Mouse (Mus musculus) kidney, postnatal 0 days (tissue): ENCODE results near the gene Ptges3. TPM values are rescaled to one million over a fixed set of nuclear protein-coding genes. Genes with fewer than 3 reads are reported as not detected.

Source experiments
- ATAC-seq: fragments of 200-750 bp; cut with Nextera tagmentation; replicated peaks from 2 replicates; pipeline ENCODE4 v1.8.0; 2017; ENCODE audit warnings: low read depth, moderate number of reproducible peaks, moderate TSS enrichment, moderate library complexity; ENCODE audit not compliant: low FRiP score
- DNase-seq: peaks from one replicate; pipeline ENCODE4 v3.0.0-alpha.2; 2016; ENCODE audit warnings: low spot score
- H3K27ac ChIP-seq: fragments of 300-500 bp; sonication (generic); 2 replicates; pipeline ENCODE4 v1.5.1; 2014; ENCODE audit warnings: mild to moderate bottlenecking
- H3K27me3 ChIP-seq: fragments of 300-500 bp; sonication (generic); 2 replicates; pipeline ENCODE4 v1.6.1; 2014; ENCODE audit warnings: low read length, mixed read lengths; ENCODE audit not compliant: insufficient read depth
- H3K36me3 ChIP-seq: fragments of 300-500 bp; sonication (generic); 2 replicates; pipeline ENCODE4 v1.6.1; 2014; ENCODE audit warnings: low read length, mixed read lengths; ENCODE audit not compliant: insufficient read depth
- H3K4me1 ChIP-seq: fragments of 300-500 bp; sonication (generic); replicated peaks from 2 replicates; pipeline ENCODE4 v1.6.1; 2014; ENCODE audit warnings: antibody characterized with exemption, low read length, mixed read lengths; ENCODE audit not compliant: insufficient read depth
- H3K4me2 ChIP-seq: fragments of 300-500 bp; sonication (generic); 2 replicates; pipeline ENCODE4 v1.6.1; 2014; ENCODE audit warnings: mild to moderate bottlenecking, low read length, moderate library complexity, mixed read lengths
- H3K4me3 ChIP-seq: fragments of 300-500 bp; sonication (generic); replicated peaks from 2 replicates; pipeline ENCODE4 v1.5.1; 2014; ENCODE audit warnings: low read depth, low read length
- H3K9ac ChIP-seq: fragments of 300-500 bp; sonication (generic); 2 replicates; pipeline ENCODE4 v1.6.1; 2014; ENCODE audit warnings: low read depth, low read length
- H3K9me3 ChIP-seq: fragments of 300-500 bp; sonication (generic); replicated peaks from 2 replicates; pipeline ENCODE4 v1.6.1; 2016; ENCODE audit warnings: low read length, inconsistent platforms, mixed read lengths
- CTCF ChIP-seq: IDR thresholded peaks from 2 replicates; pipeline ENCODE4 v1.5.1; 2016; ENCODE audit warnings: antibody characterized with exemption, low read depth, mild to moderate bottlenecking, moderate library complexity
- WGBS: fragments of 180-500 bp; shearing (Covaris S2); extraction: QIAGEN DNeasy Blood & Tissue Kit; methylation state at CpG from one replicate; pipeline ENCODE4 v1.1.7; 2014; 5-methylcytosine and 5-hydroxymethylcytosine counted together
- polyA plus RNA-seq: library from polyadenylated mRNA; unstranded; fragments of >200 nt; fragmentation: Nextera tagmentation; extraction: Ambion mirVana; gene quantifications from 2 replicates; pipeline ENCODE4 v1.2.1, GENCODE M21; 2015

Ptges3 gene
- polyA plus RNA-seq, result 467 and 468 TPM in 2 replicates

GRCm38 (mm10) chr10:128058601-128059151, at the start of gene Ptges3:
Gene Ptges3 (plus strand): TSS chr10:128058954.
- H3K36me3 ChIP-seq, result no peaks in the 10 kb centered on the region
- peaks cover 3% of the 10 kb centered on the region; the same call in 1 of the 2 replicates for H3K4me1 ChIP-seq
- ATAC-seq (peak; percentile 95), DNase-seq (peak; percentile 99)
- peak within 1 kb of the TSS; percentile 89 for H3K9ac ChIP-seq
- 0 out of 2 replicates have a peak, but pooled peaks have one; percentile 1 for TF ChIP-seq CTCF
- H3K27me3 ChIP-seq, result no peaks in the 10 kb centered on the region
- peak within 1 kb of the TSS; percentile 79 for H3K4me2 ChIP-seq
- H3K4me3 ChIP-seq, result peak within 1 kb of the TSS; percentile 89
- H3K9me3 ChIP-seq, result no peaks in the 10 kb centered on the region
- peak within 1 kb of the TSS; percentile 98 for H3K27ac ChIP-seq
- WGBS, result under 1% methylated on average over 60 of the region's 72 CpGs

GRCm38 (mm10) chr10:128009735-128010134, 49.0 kb upstream of the Ptges3 start:
- Histone ChIP-seq H3K9ac (no peak overlapping the region), H3K27me3 (no peaks in the 10 kb centered on the region), H3K4me2 (no peak overlapping the region), H3K9me3 (no peaks in the 10 kb centered on the region), H3K4me3 (no peak overlapping the region), H3K27ac (no peak overlapping the region), H3K4me1 (no peaks in the 10 kb centered on the region), H3K36me3 (no peaks in the 10 kb centered on the region)
- ATAC-seq (no peak), DNase-seq (no peak)
- TF ChIP-seq CTCF, result no peak
- 84% methylated on average over 5 of the region's 5 CpGs for WGBS

- TF ChIP-seq CTCF, result no peak
- peak within 1 kb of the TSS; percentile 74 for H3K4me2 ChIP-seq
- DNase-seq, result peak; percentile 87
- no peaks in the 10 kb centered on the region for H3K27me3 ChIP-seq
- H3K9ac ChIP-seq, result peak within 1 kb of the TSS; percentile 64
- H3K36me3 ChIP-seq, result no peaks in the 10 kb centered on the region
- H3K27ac ChIP-seq, result peak within 1 kb of the TSS; percentile 60
- no peaks in the 10 kb centered on the region for H3K9me3 ChIP-seq
- ATAC-seq, result peak; percentile 77
- H3K4me1 ChIP-seq, result no peaks in the 10 kb centered on the region
- peak within 1 kb of the TSS; percentile 67 for H3K4me3 ChIP-seq
- WGBS, result 4% methylated on average over 31 of the region's 31 CpGs
Observed at GRCm38 (mm10) chr10:128015068-128015934, 43.5 kb upstream of the Ptges3 start, which contains the start of gene Prim1. Gene Prim1 (plus strand): TSS chr10:128015168.

- no peak for DNase-seq
- no peak overlapping the region for H3K27ac ChIP-seq
- no peak overlapping the region for H3K4me3 ChIP-seq
- no peak for ATAC-seq
- 95% methylated on average over 5 of the region's 5 CpGs for WGBS
- H3K36me3 ChIP-seq, result peaks cover 25% of the 10 kb centered on the region; the same call in 1 of the 2 replicates
- no peak for TF ChIP-seq CTCF
- H3K27me3 ChIP-seq, result no peaks in the 10 kb centered on the region
- H3K4me1 ChIP-seq, result no peaks in the 10 kb centered on the region
- H3K9ac ChIP-seq, result no peak overlapping the region
- no peak overlapping the region for H3K4me2 ChIP-seq
- H3K9me3 ChIP-seq, result no peaks in the 10 kb centered on the region
Observed at GRCm38 (mm10) chr10:128022196-128022595, 36.6 kb upstream of the Ptges3 start.

GRCm38 (mm10) chr10:128023496-128023895, 35.3 kb upstream of the Ptges3 start:
- no peak for TF ChIP-seq CTCF
- ATAC-seq, result no peak

GRCm38 (mm10) chr10:128029931-128030330, 28.8 kb upstream of the Ptges3 start:
- Histone ChIP-seq H3K4me3 (no peak overlapping the region), H3K27ac (no peak overlapping the region), H3K27me3 (no peaks in the 10 kb centered on the region), H3K4me2 (no peak overlapping the region), H3K36me3 (0 out of 2 replicates have a peak, but pooled peaks cover 12% of the 10 kb centered on the region), H3K9ac (no peak overlapping the region), H3K4me1 (peaks cover 5% of the 10 kb centered on the region; the same call in 1 of the 2 replicates), H3K9me3 (no peaks in the 10 kb centered on the region)
- no peak for TF ChIP-seq CTCF
- no peak for DNase-seq
- 88% methylated on average over 7 of the region's 7 CpGs for WGBS
- ATAC-seq, result no peak

More at GRCm38 (mm10) chr10:128023496-128023895, 35.3 kb upstream of the Ptges3 start:
- Histone ChIP-seq H3K4me2 (no peak overlapping the region), H3K36me3 (peaks cover 27% of the 10 kb centered on the region; the same call in 1 of the 2 replicates), H3K9me3 (no peaks in the 10 kb centered on the region), H3K9ac (no peak overlapping the region), H3K4me1 (no peaks in the 10 kb centered on the region), H3K4me3 (no peak overlapping the region), H3K27me3 (no peaks in the 10 kb centered on the region), H3K27ac (no peak overlapping the region)
- 94% methylated on average over 10 of the region's 10 CpGs for WGBS
- no peak for DNase-seq
